Mouse (Mus musculus) mouse embryonic stem cell (cell line): ENCODE measurements around the gene Ugt1a10.
"Not testable (repeated sequence)": the region's sequence is repeated elsewhere in the genome, so short reads cannot be mapped to it uniquely, and the experiment has no call there.

ENCODE experiments used
- in situ Hi-C, 2 experiments: fragments of 300-500 bp; cut with MboI; formaldehyde crosslinking; loops; 1 replicate in 1 of 2; 3 replicates in 1 of 2; pipeline ENCODE4 v1.14.3; 2019 to 2020; ENCODE audit warnings: low sequenced_read_pairs in 2 of 2, low pct_unique_long_range_greater_than_20kb in 1 of 2, mixed read lengths in 1 of 2; ENCODE audit not compliant: unreplicated experiment in 1 of 2

Gene Ugt1a10

DNA sequence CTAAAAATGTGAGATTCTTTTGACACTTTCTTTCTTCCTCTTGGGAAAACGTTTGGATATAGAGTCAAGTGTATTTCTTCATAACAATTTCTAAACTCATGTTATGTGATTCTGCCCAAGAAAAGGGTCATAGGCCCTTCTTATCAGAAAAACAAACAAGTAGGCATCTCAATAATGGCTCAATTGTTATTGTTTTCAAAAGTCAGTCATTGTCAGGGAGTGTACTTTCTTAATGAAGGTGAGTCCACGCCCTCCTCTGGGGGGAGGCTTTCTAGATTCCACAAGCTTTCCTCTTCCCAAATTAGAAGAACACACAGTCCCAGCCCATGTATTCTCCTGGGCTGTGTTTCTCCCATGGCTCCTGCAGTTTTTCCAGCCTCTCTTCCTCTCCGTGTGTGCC, 32.3 kb downstream of the Ugt1a10 start, which contains the start of gene Ugt1a8:
Gene Ugt1a8, plus strand, starts transcription at position 301 of the 400 bp plus-strand sequence.
- in situ Hi-C loops = no loop called here

- in situ Hi-C loops = no loop called here
Observed at GRCm38 (mm10) chr1:88092341-88092740, 37.2 kb downstream of the Ugt1a10 start.

GRCm38 (mm10) chr1:88094270-88094676, 39.1 kb downstream of the Ugt1a10 start:
- in situ Hi-C loops = not testable (repeated sequence)

DNA sequence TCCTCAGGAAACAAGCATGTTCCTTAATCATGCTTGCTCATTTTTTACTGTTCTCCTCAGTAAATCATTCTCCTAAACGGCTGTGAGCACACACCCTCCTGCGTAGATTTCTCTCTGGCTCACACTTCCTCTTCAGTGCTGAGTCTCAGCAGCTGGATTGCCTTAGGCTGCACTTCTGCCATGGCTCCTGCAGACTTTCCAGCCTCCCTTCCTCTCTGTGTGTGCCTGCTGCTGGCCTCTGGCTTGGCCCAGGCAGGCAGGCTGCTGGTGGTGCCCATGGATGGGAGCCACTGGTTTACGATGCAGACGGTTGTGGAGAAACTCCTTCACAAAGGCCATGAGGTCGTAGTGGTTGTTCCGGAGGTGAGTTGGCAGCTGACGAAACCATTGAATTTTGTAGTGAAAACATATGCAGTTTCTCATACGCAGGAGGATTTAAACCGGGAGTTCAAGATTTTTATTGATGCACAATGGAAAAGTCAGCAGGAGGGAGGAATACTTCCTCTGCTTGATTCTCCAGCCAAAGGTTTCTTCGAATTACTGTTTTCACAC, 39.8 kb downstream of the Ugt1a10 start, which contains the start of gene Ugt1a7c:
Gene Ugt1a7c, plus strand, starts transcription at position 122 of the 552 bp plus-strand sequence.
- in situ Hi-C loops = no loop called here

DNA sequence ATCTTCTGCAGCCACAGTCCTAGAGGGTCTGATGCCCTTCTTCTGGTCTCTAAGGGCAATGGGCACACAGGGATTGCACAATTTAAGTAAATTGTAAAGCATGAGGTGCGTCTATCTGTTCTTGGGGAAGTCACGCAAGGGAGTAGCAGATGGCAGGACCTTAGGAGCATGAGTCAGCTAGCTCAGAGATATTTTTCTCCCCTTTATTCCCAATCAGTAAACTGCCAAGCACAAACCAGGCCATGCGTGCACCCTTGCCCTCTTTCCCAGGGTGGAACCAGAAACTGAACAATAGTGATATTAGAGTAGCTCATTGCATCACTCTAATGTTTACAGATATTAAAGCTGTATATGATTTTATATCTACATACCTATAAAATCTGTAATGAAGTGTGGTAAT, 43.4 kb downstream of the Ugt1a10 start:
- in situ Hi-C loops = not testable (repeated sequence)

GRCm38 (mm10) chr1:88099691-88100090, 44.5 kb downstream of the Ugt1a10 start:
- in situ Hi-C loops = loop anchor here in 1 of 2 experiments (5.0 kb wide), 1 partner anchor 38 kb away; no protein-coding TSS in a partner anchor

- in situ Hi-C loops = loop anchor here in 1 of 2 experiments (5.0 kb wide), 1 partner anchor 34 kb away; no protein-coding TSS in a partner anchor
Observed at GRCm38 (mm10) chr1:88103019-88103418, 47.8 kb downstream of the Ugt1a10 start, which contains the start of gene Ugt1a6b. Gene Ugt1a6b, plus strand, starts transcription at chr1:88103252.

DNA sequence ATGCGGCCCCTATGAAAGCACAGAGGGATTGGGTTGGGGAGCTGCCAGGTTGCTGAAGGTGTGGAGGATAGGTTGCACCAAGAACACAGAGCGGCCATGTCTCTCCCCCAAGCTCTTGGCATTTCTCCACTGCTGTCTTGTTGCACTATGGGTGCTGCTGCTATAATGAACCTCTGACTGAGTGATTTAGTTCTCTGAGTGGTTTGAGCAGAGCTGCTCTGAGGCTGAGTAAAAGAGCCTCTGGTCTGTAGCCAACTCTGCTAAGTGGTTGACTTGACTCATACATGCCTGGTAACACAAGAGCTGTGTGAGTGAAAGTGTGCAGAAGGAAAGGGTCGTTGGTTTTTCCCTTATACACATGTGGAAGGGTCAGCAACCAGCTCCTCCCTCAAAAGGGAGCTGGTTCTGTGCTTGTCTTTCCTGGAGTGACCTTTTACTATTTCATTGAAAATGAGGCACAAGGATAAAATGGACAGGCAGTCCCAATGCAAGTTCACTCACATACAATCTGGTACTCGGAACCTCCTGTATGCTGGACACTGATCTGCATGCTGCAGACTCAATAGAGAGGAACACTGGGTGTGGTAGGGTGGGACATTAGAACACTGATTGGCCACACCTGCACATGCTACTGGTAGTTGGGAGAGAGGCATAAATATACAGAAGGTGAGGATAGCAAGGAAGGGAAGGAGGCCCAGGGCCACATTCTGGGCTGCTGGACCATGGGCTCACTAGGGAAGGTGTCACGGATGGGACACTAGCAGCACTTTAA, 48.7 kb downstream of the Ugt1a10 start:
- in situ Hi-C loops = loop anchor here in 1 of 2 experiments (5.0 kb wide), 1 partner anchor 33 kb away; no protein-coding TSS in a partner anchor

DNA sequence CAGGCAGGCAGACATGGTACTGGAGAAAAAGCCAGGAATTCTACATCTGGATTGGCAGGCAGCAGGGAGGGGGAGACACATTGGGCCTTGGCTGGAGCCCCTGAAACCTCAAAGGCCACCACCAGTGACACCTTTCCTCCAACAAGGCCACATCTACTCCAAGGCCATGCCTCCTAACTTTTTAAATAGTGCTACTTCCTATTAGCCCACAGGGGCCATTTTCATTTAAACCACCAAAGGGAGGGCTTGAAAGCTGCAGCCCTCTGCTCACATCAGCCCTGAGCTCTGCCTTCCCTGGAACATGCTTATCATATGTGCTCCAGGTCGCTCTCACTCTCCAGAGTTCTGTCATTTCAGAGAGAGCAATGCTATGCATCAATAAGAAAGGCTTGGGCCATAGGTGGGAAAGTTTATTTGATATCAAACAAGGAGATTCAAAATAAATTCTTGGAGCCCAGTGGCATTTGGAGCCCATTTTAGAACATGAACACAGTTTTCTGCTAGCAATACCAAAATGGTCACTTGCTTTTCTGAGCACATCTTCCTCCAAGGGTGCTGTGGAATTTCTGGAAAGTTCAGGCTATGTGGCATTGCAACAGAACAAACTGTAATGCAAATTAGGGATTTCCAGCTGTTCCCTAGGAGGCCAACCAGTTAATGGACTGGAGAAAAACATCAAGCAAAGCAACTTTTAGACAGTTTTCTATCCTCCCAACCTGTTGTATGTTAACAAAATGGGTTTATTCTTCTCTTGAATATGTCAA, 49.7 kb downstream of the Ugt1a10 start:
- in situ Hi-C loops = loop anchor here in 1 of 2 experiments (5.0 kb wide), 1 partner anchor 32 kb away; no protein-coding TSS in a partner anchor

DNA sequence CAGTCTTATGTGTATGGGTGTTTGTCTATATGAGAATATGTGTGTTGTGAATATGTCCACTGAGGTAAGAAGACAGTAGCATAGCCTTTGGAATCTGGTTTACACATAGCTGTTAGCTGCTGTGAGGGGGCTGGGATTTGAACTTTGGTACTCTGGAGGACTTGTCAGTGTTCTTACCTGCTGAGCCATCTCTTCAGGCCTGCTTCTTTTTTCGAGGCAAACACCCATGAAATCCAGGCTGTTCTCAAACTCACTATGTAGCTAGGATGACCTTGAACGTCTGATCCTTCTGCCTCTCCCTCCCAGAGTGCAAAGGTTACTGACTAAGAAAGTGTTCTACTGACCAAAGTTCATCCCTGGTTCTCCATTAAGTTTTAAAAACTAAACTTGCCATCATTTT, 50.5 kb downstream of the Ugt1a10 start:
- in situ Hi-C loops = no loop called here

GRCm38 (mm10) chr1:88109027-88109557, 53.9 kb downstream of the Ugt1a10 start:
- in situ Hi-C loops = not testable (repeated sequence)

GRCm38 (mm10) chr1:88109604-88110003, 54.4 kb downstream of the Ugt1a10 start:
- in situ Hi-C loops = not testable (repeated sequence)

DNA sequence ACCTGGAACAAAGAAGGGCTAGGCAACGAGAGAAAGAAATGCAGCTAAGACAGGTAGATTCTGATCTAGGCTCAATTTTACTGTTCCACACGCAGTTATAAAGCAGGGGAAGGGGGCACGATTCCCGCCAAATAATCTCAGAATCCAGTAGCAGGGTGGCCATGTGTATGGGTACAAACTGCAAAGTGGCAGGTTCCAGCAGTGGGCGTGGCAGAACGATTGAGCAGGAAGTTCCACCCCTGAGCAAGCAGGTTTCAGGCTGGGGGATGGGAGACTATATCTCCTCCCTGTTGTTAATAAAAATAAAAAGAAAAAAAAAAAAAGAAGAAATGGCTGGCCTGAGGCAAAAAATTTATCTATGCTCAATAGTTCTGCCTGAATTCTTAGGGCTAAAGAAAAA, 57.6 kb downstream of the Ugt1a10 start:
- in situ Hi-C loops = not testable (repeated sequence)

GRCm38 (mm10) chr1:88120550-88120949, 65.4 kb downstream of the Ugt1a10 start:
- in situ Hi-C loops = not testable (repeated sequence)

- in situ Hi-C loops = not testable (repeated sequence)
Observed at GRCm38 (mm10) chr1:88121521-88121920, 66.3 kb downstream of the Ugt1a10 start.

DNA sequence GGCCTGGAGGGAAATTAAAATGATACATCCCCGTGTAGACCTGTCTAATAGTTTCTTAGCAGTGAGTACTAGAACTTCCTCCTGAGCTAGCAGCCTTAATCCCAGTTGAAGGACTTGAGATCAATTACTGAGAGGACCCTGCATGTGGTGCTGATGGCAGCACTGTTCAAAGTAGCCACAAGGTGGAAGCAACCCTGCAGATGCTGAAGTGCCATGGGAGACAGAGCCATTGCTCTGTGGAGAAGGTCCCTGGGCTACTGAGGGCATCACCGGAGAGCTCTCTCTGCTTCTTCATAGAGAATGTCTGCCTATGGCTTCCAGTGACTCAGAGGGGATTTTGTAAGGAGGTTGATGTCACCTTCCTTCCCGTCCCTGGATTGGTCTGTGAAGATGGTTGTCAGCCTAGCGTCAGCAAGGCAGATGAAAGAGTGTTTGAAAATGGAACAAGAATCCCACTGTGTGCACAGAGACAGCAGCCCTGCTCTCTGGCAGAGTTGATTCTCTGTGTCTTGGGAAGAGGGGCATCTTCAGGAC, 70.7 kb downstream of the Ugt1a10 start:
- in situ Hi-C loops = not testable (repeated sequence)

GRCm38 (mm10) chr1:88129091-88129490, 73.9 kb downstream of the Ugt1a10 start:
- in situ Hi-C loops = not testable (repeated sequence)

- in situ Hi-C loops = not testable (repeated sequence)
Observed at GRCm38 (mm10) chr1:88130223-88130622, 75.0 kb downstream of the Ugt1a10 start.
